Mouse (Mus musculus) G1E (cell line): ENCODE measurements at regions not wholly inside any gene's neighbourhood (a gene's known extent, or its start where the extent isn't known, plus 50 kb on each side); places are given as distances from the start of the nearest gene placed in this dataset.

ENCODE experiments used
- CTCF ChIP-seq: IDR thresholded peaks from 2 replicates; pipeline ENCODE4 v1.5.1; 2012; ENCODE audit warnings: low read depth, low read length, inconsistent platforms, mixed read lengths
- GATA1 ChIP-seq: IDR thresholded peaks from 2 replicates; pipeline ENCODE4 v1.6.1; 2012; ENCODE audit warnings: borderline replicate concordance, low read length, inconsistent platforms, mixed read lengths
- POLR2AphosphoS5 ChIP-seq: IDR thresholded peaks from 2 replicates; pipeline ENCODE4 v1.6.1; 2012; ENCODE audit warnings: low read depth, low read length, inconsistent platforms; ENCODE audit not compliant: insufficient replicate concordance

GRCm38 (mm10) chr5:101518791-101519547 lies 145.8 kb downstream of the Nkx6-1 start:
- TF ChIP-seq CTCF (no peak), GATA1 (no peak), POLR2AphosphoS5 (no peak)
